Mouse (Mus musculus): ENCODE measurements at regions not wholly inside any gene's neighbourhood (a gene's known extent, or its start where the extent isn't known, plus 50 kb on each side); places are given as distances from the start of the nearest gene placed in this dataset.

- TF ChIP-seq CTCF (IDR thresholded peaks at IDR 0.05; ENCODE audit: low read depth) = no peak
- no peak for TF ChIP-seq EP300 (IDR thresholded peaks at IDR 0.05; ENCODE audit: low read depth)
Observed at GRCm38 (mm10) chr1:83479111-83479510, 71.1 kb upstream of the Sphkap start.

Data from liver, postnatal 0 days (tissue).